Mouse (Mus musculus) urinary bladder, postnatal 4 days (tissue): ENCODE results near the gene Nrp2.
A peak's percentile ranks its signal among the peaks of the same experiment; 100 is the strongest.

ENCODE experiments used
- DNase-seq, 2 experiments: peaks; one replicate each; pipeline ENCODE4 v3.0.0; 2021 to 2022; ENCODE audit warnings: low spot score in 2 of 2

Nrp2 gene

GRCm38 (mm10) chr1:62723891-62724290 is 20.8 kb downstream of the Nrp2 start:
- no peak for DNase-seq

GRCm38 (mm10) chr1:62724461-62725021 is 21.5 kb downstream of the Nrp2 start:
- no peak for DNase-seq

GRCm38 (mm10) chr1:62725032-62725678 is 22.1 kb downstream of the Nrp2 start:
- DNase-seq = no peak

- no peak for DNase-seq
These were observed 24.1 kb downstream of the Nrp2 start for GRCm38 (mm10) chr1:62727191-62727590.

GRCm38 (mm10) chr1:62728421-62728820 is 25.3 kb downstream of the Nrp2 start:
- no peak for DNase-seq

- DNase-seq = no peak
These were observed 25.8 kb downstream of the Nrp2 start for GRCm38 (mm10) chr1:62728926-62729325.

- DNase-seq = no peak
These were observed 26.5 kb downstream of the Nrp2 start for GRCm38 (mm10) chr1:62729345-62730150.

GRCm38 (mm10) chr1:62732036-62732435 is 29.0 kb downstream of the Nrp2 start:
- DNase-seq = no peak

- DNase-seq = no peak
These were observed 31.4 kb downstream of the Nrp2 start for GRCm38 (mm10) chr1:62734420-62734931.

GRCm38 (mm10) chr1:62734980-62735379 is 31.9 kb downstream of the Nrp2 start:
- DNase-seq = no peak

- DNase-seq = no peak
These were observed 32.8 kb downstream of the Nrp2 start for GRCm38 (mm10) chr1:62735835-62736234.

- no peak for DNase-seq
These were observed 33.4 kb downstream of the Nrp2 start for GRCm38 (mm10) chr1:62736455-62737012.

GRCm38 (mm10) chr1:62738165-62738564 is 35.1 kb downstream of the Nrp2 start:
- DNase-seq = no peak

- peak in 1 of 2 experiments; percentile 34 for DNase-seq
These were observed 39.0 kb downstream of the Nrp2 start for GRCm38 (mm10) chr1:62742092-62742491.

GRCm38 (mm10) chr1:62743064-62743694 is 40.1 kb downstream of the Nrp2 start:
- DNase-seq = no peak

- no peak for DNase-seq
These were observed 42.8 kb downstream of the Nrp2 start for GRCm38 (mm10) chr1:62745889-62746288.

- no peak for DNase-seq
These were observed 44.5 kb downstream of the Nrp2 start for GRCm38 (mm10) chr1:62747421-62748111.

GRCm38 (mm10) chr1:62748361-62748760 is 45.3 kb downstream of the Nrp2 start:
- DNase-seq = no peak

- no peak for DNase-seq
These were observed 46.6 kb downstream of the Nrp2 start for GRCm38 (mm10) chr1:62749716-62750115.

GRCm38 (mm10) chr1:62750408-62751008 is 47.4 kb downstream of the Nrp2 start:
- DNase-seq = no peak
